Mouse (Mus musculus): ENCODE measurements around the gene Padi6.

GRCm38 (mm10) chr4:140743086-140743485 is 643 bp upstream of the Padi6 start:
- TF ChIP-seq CTCF (IDR thresholded peaks at IDR 0.05; ENCODE audit: low read depth) (no peak), EP300 (IDR thresholded peaks at IDR 0.05; ENCODE audit: low read depth) (no peak)

All from heart, postnatal 0 days (tissue).